Mouse (Mus musculus) neural tube, embryonic 11.5 days (tissue): Measurements from ENCODE around the gene Tbc1d8b. TPM values are rescaled to one million over a fixed set of nuclear protein-coding genes. Genes with fewer than 3 reads are reported as not detected.
A peak's percentile ranks its signal among the peaks of the same experiment; 100 is the strongest.

Source experiments
- ATAC-seq: fragments of 200-750 bp; cut with Nextera tagmentation; 2 replicates; pipeline ENCODE4 v1.8.0; 2017; ENCODE audit warnings: moderate number of reproducible peaks, mild to moderate bottlenecking, moderate TSS enrichment, moderate library complexity; ENCODE audit not compliant: insufficient read depth, low FRiP score, low TSS enrichment
- DNase-seq: peaks from one replicate; pipeline ENCODE4 v3.0.0-alpha.2; 2015; ENCODE audit warnings: low spot score
- H3K27ac ChIP-seq: fragments of 300-500 bp; sonication (generic); 2 replicates; pipeline ENCODE4 v1.5.1; 2014; ENCODE audit warnings: low read depth, mild to moderate bottlenecking, low read length
- H3K27me3 ChIP-seq: fragments of 300-500 bp; sonication (generic); 2 replicates; pipeline ENCODE4 v1.6.1; 2014; ENCODE audit warnings: mild to moderate bottlenecking, low read length, mixed read lengths; ENCODE audit not compliant: control insufficient read depth, insufficient read depth
- H3K36me3 ChIP-seq: fragments of 300-500 bp; sonication (generic); 2 replicates; pipeline ENCODE4 v1.6.1; 2014; ENCODE audit warnings: mild to moderate bottlenecking, low read length, moderate library complexity, mixed read lengths; ENCODE audit not compliant: control insufficient read depth, insufficient read depth
- H3K4me1 ChIP-seq: fragments of 300-500 bp; sonication (generic); 2 replicates; pipeline ENCODE4 v1.6.1; 2014; ENCODE audit warnings: low read length, mixed read lengths; ENCODE audit not compliant: control insufficient read depth, insufficient read depth
- H3K4me2 ChIP-seq: fragments of 300-500 bp; sonication (generic); 2 replicates; pipeline ENCODE4 v1.6.1; 2014; ENCODE audit warnings: low read depth, mild to moderate bottlenecking, moderate library complexity
- H3K4me3 ChIP-seq: fragments of 300-500 bp; sonication (generic); 2 replicates; pipeline ENCODE4 v1.5.1; 2014; ENCODE audit warnings: low read depth, low read length
- H3K9ac ChIP-seq: fragments of 300-500 bp; sonication (generic); 2 replicates; pipeline ENCODE4 v1.6.1; 2014; ENCODE audit warnings: mild to moderate bottlenecking, low read length
- H3K9me3 ChIP-seq: fragments of 300-500 bp; sonication (generic); 2 replicates; pipeline ENCODE4 v1.6.1; 2016; ENCODE audit warnings: low read length; ENCODE audit not compliant: control insufficient read depth
- WGBS: fragments of 180-500 bp; shearing (Covaris S2); extraction: QIAGEN DNeasy Blood & Tissue Kit; methylation state at CpG from one replicate; pipeline ENCODE4 v1.1.7; 2014; 5-methylcytosine and 5-hydroxymethylcytosine counted together
- polyA plus RNA-seq: library from polyadenylated mRNA; unstranded; fragments of >200 nt; fragmentation: Nextera tagmentation; extraction: Ambion mirVana; gene quantifications from 2 replicates; pipeline ENCODE4 v1.2.1, GENCODE M21; 2014

The Tbc1d8b gene
- polyA plus RNA-seq: 0.69 and 0.74 TPM in 2 replicates

DNA sequence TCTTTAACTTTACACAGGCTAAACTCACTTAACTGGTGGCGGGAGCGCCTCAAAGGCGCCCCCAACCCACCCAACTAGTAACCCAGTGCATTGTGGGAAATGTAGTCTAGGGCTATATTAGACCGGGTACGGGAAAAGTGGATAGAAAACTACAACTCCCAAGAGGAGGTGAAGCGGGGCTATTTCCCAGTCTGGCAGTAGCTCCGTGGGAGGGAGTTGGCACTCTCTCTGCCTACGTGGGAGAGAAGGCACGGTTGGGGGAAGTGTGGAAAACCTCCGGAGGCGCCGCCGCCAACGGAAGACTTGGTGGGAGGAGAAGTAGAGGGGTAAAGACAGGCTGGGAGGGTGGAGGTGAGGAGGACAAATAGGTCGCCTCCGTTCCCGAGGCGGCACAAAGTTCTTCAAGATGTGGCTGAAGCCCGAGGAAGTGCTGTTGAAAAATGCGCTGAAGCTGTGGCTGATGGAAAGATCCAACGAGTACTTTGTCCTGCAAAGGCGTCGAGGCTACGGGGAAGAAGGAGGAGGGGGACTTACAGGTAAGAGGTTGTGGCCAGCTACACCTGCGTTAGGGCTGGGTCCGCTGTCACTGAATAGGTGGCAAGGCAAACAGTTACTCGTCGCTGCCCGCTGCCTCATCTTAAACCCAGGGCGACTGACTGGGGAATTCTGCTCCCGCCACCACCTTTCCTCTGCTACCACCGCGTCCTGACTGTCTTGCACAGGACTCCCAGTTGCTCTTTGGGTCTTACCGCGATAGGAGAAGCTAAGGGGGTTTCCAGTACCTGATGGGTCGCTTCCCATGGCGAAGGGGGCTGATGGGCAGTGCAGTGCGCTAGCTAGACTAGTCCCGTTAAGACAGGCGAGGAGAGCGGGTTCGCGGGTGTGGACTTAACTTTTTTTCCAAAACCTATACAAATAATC, at the start of gene Tbc1d8b:
Gene Tbc1d8b (plus strand): TSS at position 222 of the 921 bp plus-strand sequence.
- Histone ChIP-seq H3K27me3 (no peaks in the 10 kb centered on the region; the same call in 1 of the 2 replicates), H3K4me2 (peak within 1 kb of the TSS; percentile 49), H3K9ac (peak within 1 kb of the TSS; percentile 26; the same call in 1 of the 2 replicates), H3K9me3 (no peaks in the 10 kb centered on the region), H3K27ac (no peak within 1 kb of the TSS), H3K4me3 (peak within 1 kb of the TSS; percentile 44), H3K4me1 (no peaks in the 10 kb centered on the region), H3K36me3 (no peaks in the 10 kb centered on the region)
- 14% methylated on average over 43 of the region's 43 CpGs for WGBS
- peak; percentile 67 for DNase-seq
- peak; percentile 98 for ATAC-seq

DNA sequence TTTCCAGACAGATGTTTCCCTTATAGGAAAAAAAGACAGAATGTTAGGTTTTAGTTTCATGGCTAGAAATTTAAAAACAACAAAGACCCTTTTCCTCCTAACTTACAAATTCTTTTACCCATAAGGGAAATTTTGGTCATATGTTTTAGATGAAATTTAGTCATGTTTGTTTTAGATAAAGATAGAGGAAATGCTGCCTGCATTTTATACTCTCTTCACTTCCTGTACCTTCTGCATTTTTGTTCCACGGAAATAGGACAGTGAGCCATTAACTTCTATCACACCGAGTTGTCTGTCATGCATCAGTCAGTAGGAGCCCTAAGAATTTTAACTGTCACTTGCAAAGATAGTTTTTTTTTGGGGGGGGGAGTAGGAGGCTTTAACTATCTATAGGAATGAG, 45.1 kb upstream of the Tbc1d8b start:
- no peak for DNase-seq
- Histone ChIP-seq H3K27ac (no peak overlapping the region), H3K4me3 (no peak overlapping the region), H3K9ac (no peak overlapping the region), H3K9me3 (no peaks in the 10 kb centered on the region), H3K27me3 (no peaks in the 10 kb centered on the region), H3K4me2 (no peak overlapping the region), H3K36me3 (no peaks in the 10 kb centered on the region), H3K4me1 (no peaks in the 10 kb centered on the region)
- ATAC-seq: no peak
- WGBS: 73% methylated on average over 2 of the region's 2 CpGs

DNA sequence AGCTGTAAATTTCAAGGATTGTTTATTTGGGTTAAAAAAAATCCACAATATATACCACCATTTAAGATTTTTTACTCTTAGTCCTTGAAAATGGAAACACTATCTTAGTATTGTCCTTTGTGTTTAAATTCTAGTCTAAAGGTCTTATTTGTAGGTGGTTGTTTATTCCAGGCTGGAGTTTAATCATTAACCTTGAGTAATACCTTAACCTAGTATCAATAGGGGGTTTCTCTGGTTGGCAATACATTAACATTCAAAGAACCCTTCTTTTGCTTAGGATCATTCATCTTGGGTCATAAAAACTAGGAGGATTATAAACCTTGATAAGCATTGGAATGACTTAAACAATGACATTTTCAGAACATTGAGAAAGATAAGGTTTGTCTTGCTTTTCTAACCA, 44.4 kb upstream of the Tbc1d8b start:
- Histone ChIP-seq H3K4me1 (no peaks in the 10 kb centered on the region), H3K4me2 (no peak overlapping the region), H3K27ac (no peak overlapping the region), H3K4me3 (no peak overlapping the region), H3K9me3 (no peaks in the 10 kb centered on the region), H3K27me3 (no peaks in the 10 kb centered on the region), H3K36me3 (no peaks in the 10 kb centered on the region), H3K9ac (no peak overlapping the region)
- DNase-seq (no peak), ATAC-seq (no peak)

DNA sequence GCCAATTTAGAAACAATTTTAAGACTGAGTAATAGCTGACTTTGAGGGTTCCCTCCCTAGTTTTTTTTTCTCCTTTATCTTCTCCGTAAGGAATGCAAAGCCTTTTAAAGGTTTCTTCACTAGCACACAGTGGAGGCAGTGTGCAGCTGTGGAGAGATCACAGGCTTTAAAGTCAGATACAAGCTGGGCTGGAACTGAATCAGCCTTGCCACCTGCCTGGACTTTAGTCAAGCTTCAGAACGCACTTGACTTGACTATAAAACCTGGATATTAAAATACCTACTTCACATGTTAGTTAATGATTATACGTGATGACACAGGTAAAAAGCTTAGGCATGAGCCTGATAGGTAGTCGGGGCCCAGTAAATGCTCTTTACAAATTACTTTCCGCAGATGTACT, 32.6 kb upstream of the Tbc1d8b start:
- ATAC-seq (no peak), DNase-seq (no peak)
- WGBS: 83% methylated on average over 5 of the region's 5 CpGs
- Histone ChIP-seq H3K9me3 (no peaks in the 10 kb centered on the region), H3K27me3 (no peaks in the 10 kb centered on the region), H3K9ac (no peak overlapping the region), H3K36me3 (no peaks in the 10 kb centered on the region), H3K27ac (no peak overlapping the region), H3K4me2 (no peak overlapping the region), H3K4me1 (no peaks in the 10 kb centered on the region), H3K4me3 (no peak overlapping the region)

- no peaks in the 10 kb centered on the region for H3K27me3 ChIP-seq
- H3K36me3 ChIP-seq: no peaks in the 10 kb centered on the region
- no peaks in the 10 kb centered on the region for H3K4me1 ChIP-seq
- H3K9ac ChIP-seq: no peak overlapping the region
- no peaks in the 10 kb centered on the region for H3K9me3 ChIP-seq
- 94% methylated on average over 3 of the region's 3 CpGs for WGBS
- no peak overlapping the region for H3K4me3 ChIP-seq
- H3K27ac ChIP-seq: no peak overlapping the region
- no peak overlapping the region for H3K4me2 ChIP-seq
- ATAC-seq (no peak), DNase-seq (no peak)
These were observed 31.5 kb upstream of the Tbc1d8b start for GRCm38 (mm10) chrX:139653292-139653691.

- Histone ChIP-seq H3K9ac (no peak overlapping the region), H3K9me3 (no peaks in the 10 kb centered on the region), H3K4me2 (no peak overlapping the region), H3K4me1 (no peaks in the 10 kb centered on the region), H3K4me3 (no peak overlapping the region), H3K27ac (no peak overlapping the region), H3K27me3 (no peaks in the 10 kb centered on the region), H3K36me3 (no peaks in the 10 kb centered on the region)
- WGBS: 83% methylated on average over 5 of the region's 5 CpGs
- no peak for ATAC-seq
- DNase-seq: no peak
These were observed 30.3 kb upstream of the Tbc1d8b start for GRCm38 (mm10) chrX:139654350-139655063.

- no peak for DNase-seq
- no peaks in the 10 kb centered on the region for H3K27me3 ChIP-seq
- H3K9ac ChIP-seq: no peak overlapping the region
- no peaks in the 10 kb centered on the region for H3K9me3 ChIP-seq
- H3K4me2 ChIP-seq: no peak overlapping the region
- no peaks in the 10 kb centered on the region for H3K4me1 ChIP-seq
- WGBS: 42% methylated on average over 1 of the region's 1 CpGs
- no peak overlapping the region for H3K27ac ChIP-seq
- H3K4me3 ChIP-seq: no peak overlapping the region
- H3K36me3 ChIP-seq: no peaks in the 10 kb centered on the region
- no peak for ATAC-seq
These were observed 22.7 kb upstream of the Tbc1d8b start for GRCm38 (mm10) chrX:139662111-139662510.

- Histone ChIP-seq H3K27ac (no peak overlapping the region), H3K36me3 (no peaks in the 10 kb centered on the region), H3K4me1 (no peaks in the 10 kb centered on the region), H3K4me2 (no peak overlapping the region), H3K27me3 (no peaks in the 10 kb centered on the region), H3K9ac (no peak overlapping the region), H3K4me3 (no peak overlapping the region), H3K9me3 (no peaks in the 10 kb centered on the region)
- DNase-seq (no peak), ATAC-seq (no peak)
- 83% methylated on average over 2 of the region's 2 CpGs for WGBS
These were observed 19.0 kb upstream of the Tbc1d8b start for GRCm38 (mm10) chrX:139665829-139666228.
